Mouse (Mus musculus) 416B (cell line): Measurements from ENCODE around the gene Slc47a2.

Experiments used
- DNase-seq: peaks from one replicate; pipeline ENCODE4 v3.0.0; 2011; ENCODE audit warnings: low read depth

The Slc47a2 gene

DNA sequence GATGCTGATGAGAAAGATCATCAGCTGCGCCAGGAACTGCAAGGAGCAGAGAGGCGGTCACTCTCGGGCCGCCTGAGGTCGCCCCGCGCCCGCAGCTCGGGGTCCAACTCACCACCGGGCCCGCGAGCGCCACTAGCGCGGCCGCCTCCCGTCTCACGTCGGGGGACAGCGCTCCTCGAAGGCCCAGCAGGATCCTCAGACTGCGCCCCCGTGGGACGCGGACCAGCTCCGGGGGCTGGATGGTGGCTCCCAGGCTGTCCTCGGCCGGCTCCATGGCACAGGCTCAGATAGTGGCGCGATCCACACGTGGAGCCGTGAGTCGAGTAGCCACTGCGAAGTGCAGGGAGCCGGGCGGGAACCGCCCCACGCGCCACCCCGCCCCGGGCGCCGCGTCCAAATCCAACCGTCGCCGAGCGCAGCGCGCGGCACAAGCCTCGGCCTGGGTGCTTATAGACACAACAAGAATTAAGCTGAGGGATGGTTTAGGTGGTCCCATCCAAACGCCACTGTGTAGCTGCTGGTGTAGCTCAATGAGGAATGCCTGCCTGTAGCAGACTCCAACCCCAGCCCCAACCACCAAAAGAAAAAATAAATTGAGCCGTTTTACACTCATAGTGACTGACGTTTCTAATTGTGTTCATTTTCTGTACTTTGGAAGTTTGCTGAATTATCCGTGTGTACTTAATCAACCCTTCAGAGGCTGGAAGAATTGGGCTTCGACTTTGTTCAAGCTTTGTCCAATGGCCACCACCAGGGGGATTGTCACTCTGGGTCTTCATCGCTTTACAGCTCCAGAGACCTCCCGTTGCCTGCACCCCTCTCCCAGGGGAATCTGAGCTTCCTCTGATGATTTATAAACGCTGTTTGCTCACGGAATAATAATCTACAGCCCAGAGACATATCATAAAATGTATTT lies at the start of gene Slc47a2:
TSS of gene Slc47a2 (minus strand) at position 356 of the 916 bp plus-strand sequence.
- DNase-seq = no peak

GRCm38 (mm10) chr11:61388936-61389335 lies 46.3 kb upstream of the Slc47a2 start:
- DNase-seq = no peak

GRCm38 (mm10) chr11:61388012-61388411 lies 45.4 kb upstream of the Slc47a2 start:
- peak; percentile 66 for DNase-seq

GRCm38 (mm10) chr11:61387233-61387632 lies 44.6 kb upstream of the Slc47a2 start:
- peak; percentile 75 for DNase-seq

GRCm38 (mm10) chr11:61385725-61386124 lies 43.1 kb upstream of the Slc47a2 start:
- peak; percentile 75 for DNase-seq

DNA sequence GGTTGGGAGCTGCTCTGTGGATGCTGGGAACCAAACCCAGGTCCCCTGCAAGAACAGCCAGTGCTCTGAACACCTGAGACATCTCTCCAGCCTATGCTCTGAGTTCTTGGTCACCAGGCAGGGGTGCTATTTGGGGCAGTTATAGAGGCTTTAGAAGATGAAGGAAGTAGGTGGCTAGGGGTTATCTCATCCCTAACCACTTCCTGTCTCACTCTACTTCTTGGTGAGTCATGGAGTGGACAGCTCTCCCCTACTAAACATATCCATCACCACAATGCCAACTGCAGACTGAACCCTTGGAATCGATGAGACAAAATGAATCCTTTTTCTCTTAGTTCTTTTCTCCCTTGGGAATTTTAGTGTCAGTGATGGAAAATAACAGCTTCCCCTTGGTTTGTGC lies 38.6 kb upstream of the Slc47a2 start:
- DNase-seq = peak; percentile 81

GRCm38 (mm10) chr11:61378651-61379050 lies 36.0 kb upstream of the Slc47a2 start:
- no peak for DNase-seq

- no peak for DNase-seq
Observed at GRCm38 (mm10) chr11:61377881-61378613, 35.4 kb upstream of the Slc47a2 start, which contains the start of gene Slc47a1. Gene Slc47a1, minus strand, starts transcription at chr11:61378345.

DNA sequence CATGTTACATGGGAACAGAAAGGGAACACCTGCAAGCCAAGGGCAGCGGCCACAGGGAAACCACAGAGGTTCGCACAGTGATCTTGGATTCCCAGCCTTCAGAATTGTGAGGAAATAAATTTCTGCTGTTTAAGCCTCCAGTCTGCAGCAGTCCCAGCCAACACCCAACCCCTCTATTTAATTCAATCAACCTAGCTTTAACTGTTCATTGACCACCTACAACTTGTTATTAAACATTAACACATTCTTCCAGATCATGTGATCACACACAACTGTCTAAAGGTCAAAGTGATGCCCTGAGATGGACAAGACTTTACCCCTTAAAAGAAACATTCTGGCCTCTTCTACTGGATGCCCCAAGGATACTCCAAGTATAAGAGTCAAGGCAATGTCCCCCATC lies 26.0 kb upstream of the Slc47a2 start:
- no peak for DNase-seq

DNA sequence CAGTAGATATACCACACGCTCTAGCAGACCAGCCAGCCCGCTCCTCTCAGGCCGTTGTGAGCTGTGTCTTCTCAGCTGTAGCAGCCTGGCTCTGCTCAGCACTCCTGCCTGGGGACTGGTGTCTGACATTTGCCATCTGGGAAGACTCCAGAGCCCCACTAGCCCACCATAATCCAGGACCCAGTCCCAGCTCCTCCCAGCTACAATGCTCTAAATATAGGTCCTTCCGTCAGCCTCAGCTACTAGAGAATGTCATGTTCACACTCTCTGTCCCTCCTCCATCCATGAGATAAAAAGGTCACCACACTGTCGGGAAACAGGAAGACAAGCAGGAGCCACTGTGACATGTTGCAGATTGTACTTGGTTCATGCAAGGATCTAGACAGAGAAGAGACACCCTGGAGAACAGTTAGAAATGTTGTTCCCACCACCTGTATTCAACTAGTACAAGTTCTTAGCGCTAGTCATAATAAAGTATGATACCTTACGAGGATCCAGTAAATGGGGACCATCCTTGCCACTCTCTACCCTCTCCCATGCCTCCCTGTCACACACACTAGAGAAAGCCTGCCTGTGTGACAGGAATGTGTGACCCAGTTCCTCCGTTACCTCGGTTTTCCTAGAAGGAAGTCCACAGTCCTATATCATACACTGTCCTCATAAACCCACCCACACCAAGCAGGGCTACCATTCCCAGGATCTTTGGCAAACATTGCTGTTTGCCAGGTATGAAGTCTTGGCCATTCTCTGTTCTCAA lies 24.0 kb upstream of the Slc47a2 start:
- no peak for DNase-seq

DNA sequence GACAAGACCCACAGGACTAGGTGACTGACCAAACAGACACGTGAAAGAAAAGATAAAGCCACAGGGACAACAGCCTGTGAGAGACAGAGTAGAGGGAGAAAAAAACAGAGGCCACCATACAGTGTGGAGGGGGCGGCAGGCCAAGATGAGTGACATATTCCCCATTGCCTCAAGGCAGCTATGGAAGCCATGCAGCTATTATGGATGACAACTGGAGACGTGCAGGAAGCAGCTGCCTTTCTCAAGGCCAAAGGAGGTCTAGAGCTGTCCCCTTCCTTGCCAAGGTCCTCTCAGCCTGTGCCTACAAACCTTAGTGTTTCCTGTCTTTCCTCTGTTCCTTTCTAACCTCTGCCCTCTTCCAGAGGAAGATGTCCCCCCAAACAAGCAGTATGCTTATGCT lies 23.3 kb upstream of the Slc47a2 start:
- DNase-seq = no peak

DNA sequence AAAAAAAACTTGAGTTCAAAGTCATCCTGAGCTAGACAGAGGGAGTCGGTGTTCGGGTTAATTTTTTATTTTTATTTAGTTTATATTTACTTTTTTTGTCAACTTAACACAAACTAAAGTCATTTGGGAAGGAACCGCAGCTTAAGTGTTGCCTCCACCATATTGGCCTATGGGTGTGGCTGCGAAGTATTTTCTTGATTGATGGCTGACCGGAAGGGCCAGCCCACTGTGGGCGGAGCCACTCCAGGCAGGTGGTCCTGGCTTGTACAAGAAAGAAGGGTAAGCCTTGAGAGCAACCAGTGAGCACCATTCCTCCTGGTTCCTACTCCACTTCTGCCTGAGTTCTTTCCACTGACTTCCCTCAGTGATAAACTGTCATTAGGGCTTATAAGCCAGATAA lies 21.4 kb upstream of the Slc47a2 start:
- no peak for DNase-seq

DNA sequence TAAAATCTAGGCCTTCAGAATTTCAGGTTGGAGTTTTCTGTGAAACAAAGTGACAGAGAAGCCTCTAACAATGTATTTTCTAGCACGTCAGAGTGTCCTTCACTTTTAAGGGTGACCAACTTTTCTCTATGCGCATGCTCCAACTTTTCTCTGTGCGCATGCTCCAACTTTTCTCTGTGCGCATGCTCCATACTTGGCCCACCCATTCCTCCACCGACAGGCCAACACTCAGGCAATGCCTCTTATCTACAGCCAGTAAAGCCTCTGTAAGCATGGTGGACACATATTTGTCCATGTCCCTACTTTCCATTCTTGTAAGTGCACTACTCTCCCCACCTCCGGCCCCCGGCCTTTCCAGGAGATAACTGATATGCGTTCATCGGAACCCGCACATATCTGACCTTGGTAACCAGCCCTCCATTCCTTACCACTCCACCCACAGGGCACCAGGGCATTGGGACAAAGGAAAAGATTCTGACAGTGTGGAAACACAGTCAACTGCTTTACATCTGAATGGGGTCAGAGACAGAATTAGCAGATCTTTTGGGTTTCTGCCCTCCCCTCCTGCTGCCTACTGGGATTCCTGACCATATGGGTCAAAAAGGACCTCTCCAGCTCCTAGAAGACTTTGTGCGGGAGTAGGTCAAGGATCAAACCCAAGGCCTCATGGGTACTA lies 19.0 kb upstream of the Slc47a2 start:
- no peak for DNase-seq

DNA sequence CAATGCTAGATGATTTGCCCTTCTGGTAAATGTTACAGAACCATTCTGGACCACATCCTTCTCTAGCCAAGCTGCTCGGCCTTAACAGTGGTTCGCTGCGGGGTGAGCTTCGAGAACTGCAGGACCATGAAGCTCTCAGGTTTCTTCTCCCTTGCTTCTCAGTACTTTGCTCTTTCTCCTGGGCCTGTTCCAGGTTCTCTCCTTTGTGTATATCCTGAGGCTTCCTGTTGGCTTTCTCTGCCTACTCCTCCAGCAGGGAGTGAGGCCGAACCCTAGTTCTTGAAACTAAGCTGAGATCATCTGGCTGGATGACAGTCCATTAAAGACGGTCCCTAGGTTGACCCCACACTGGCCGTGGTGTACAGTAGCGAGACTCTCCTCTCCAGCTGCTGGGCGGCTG lies 13.9 kb upstream of the Slc47a2 start:
- DNase-seq = no peak

GRCm38 (mm10) chr11:61356111-61356510 lies 13.5 kb upstream of the Slc47a2 start:
- DNase-seq = no peak

- DNase-seq = no peak
Observed at GRCm38 (mm10) chr11:61355351-61355750, 12.7 kb upstream of the Slc47a2 start.

GRCm38 (mm10) chr11:61354346-61354745 lies 11.7 kb upstream of the Slc47a2 start:
- DNase-seq = no peak

- no peak for DNase-seq
Observed at GRCm38 (mm10) chr11:61353038-61353437, 10.4 kb upstream of the Slc47a2 start.

- DNase-seq = peak; percentile 33
Observed at GRCm38 (mm10) chr11:61352138-61352651, 9.5 kb upstream of the Slc47a2 start.

- peak; percentile 73 for DNase-seq
Observed at GRCm38 (mm10) chr11:61349337-61349736, 6.7 kb upstream of the Slc47a2 start.

GRCm38 (mm10) chr11:61346133-61346532 lies 3.5 kb upstream of the Slc47a2 start:
- no peak for DNase-seq
